Mouse (Mus musculus) liver, adult 2 months (tissue): Measurements from ENCODE around the gene 1700017N19Rik.

Source experiments
- CTCF ChIP-seq: fragments of 200-500 bp; IDR thresholded peaks from 2 replicates; pipeline ENCODE4 v1.5.1; 2011; ENCODE audit warnings: low read depth, low read length, control low read depth
- POLR2A ChIP-seq: fragments of 200-500 bp; IDR thresholded peaks from 2 replicates; pipeline ENCODE4 v1.6.1; 2011; ENCODE audit warnings: low read length, control low read depth; ENCODE audit not compliant: insufficient read depth; ENCODE audit errors: extremely low read depth

DNA sequence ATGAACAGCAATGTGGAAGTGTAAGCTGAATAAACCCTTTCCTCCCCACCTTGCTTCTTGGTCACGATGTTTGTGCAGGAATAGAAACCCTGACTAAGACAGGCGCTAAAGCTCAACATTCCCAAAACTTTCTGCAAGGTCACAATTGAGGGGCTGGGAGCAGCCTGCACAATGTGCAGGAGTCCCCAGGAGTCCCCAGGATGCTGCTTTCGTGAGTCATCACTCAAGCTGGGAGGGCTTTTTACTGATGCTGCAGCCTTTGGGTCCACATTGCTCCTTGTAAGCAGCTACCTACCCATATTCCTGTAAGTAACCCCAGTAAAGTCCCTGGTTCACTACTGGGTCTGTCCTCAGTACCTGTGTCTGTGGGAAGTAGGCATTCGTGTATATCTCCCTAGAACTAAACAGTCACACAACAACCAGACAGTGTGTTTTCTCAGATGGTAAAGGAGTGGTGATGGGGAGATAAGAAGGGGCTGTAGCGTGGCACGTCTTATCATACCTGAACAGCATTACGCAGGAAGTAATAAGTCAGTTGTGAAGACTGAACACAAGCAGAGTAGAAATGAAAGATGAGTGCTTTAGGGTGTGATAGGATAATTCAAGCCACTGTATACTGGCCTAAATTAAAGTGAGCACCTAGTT, 15.7 kb upstream of the 1700017N19Rik start:
- TF ChIP-seq POLR2A: no peak
- TF ChIP-seq CTCF: no peak
